Mouse (Mus musculus) heart, postnatal 0 days (tissue): ENCODE data around the gene Adarb2. TPM values are rescaled to one million over a fixed set of nuclear protein-coding genes. Genes with fewer than 3 reads are reported as not detected.

Experiments used
- ATAC-seq: fragments of 200-750 bp; cut with Nextera tagmentation; 2 replicates; pipeline ENCODE4 v1.8.0; 2017; ENCODE audit warnings: low read depth, moderate number of reproducible peaks, moderate library complexity; ENCODE audit not compliant: insufficient read depth
- DNase-seq: peaks from one replicate; pipeline ENCODE4 v3.0.0-alpha.2; 2016; ENCODE audit warnings: low spot score
- H3K27ac ChIP-seq: fragments of 300-500 bp; sonication (generic); 2 replicates; pipeline ENCODE4 v1.5.1; 2014; ENCODE audit warnings: low read depth, mild to moderate bottlenecking
- H3K27me3 ChIP-seq: fragments of 300-500 bp; sonication (generic); 2 replicates; pipeline ENCODE4 v1.6.1; 2014; ENCODE audit warnings: low read length, mixed read lengths; ENCODE audit not compliant: control insufficient read depth, insufficient read depth
- H3K36me3 ChIP-seq: fragments of 300-500 bp; sonication (generic); replicated peaks from 2 replicates; pipeline ENCODE4 v1.6.1; 2014; ENCODE audit warnings: low read length, mixed read lengths; ENCODE audit not compliant: control insufficient read depth, insufficient read depth
- H3K4me1 ChIP-seq: fragments of 300-500 bp; sonication (generic); 2 replicates; pipeline ENCODE4 v1.6.1; 2014; ENCODE audit warnings: antibody characterized with exemption; ENCODE audit not compliant: control insufficient read depth, insufficient read depth
- H3K4me2 ChIP-seq: fragments of 300-500 bp; sonication (generic); 2 replicates; pipeline ENCODE4 v1.6.1; 2014; ENCODE audit warnings: low read depth, mild to moderate bottlenecking, low read length, moderate library complexity
- H3K4me3 ChIP-seq: fragments of 300-500 bp; sonication (generic); 2 replicates; pipeline ENCODE4 v1.5.1; 2014; ENCODE audit warnings: low read depth, low read length
- H3K9ac ChIP-seq: fragments of 300-500 bp; sonication (generic); replicated peaks from 2 replicates; pipeline ENCODE4 v1.6.1; 2014; ENCODE audit warnings: low read depth, low read length, mixed read lengths
- H3K9me3 ChIP-seq: fragments of 300-500 bp; sonication (generic); replicated peaks from 2 replicates; pipeline ENCODE4 v1.6.1; 2016; ENCODE audit warnings: low read length; ENCODE audit not compliant: control insufficient read depth
- CTCF ChIP-seq: IDR thresholded peaks from 2 replicates; pipeline ENCODE4 v1.5.1; 2016; ENCODE audit warnings: antibody characterized with exemption, control low read depth, low read depth
- EP300 ChIP-seq: IDR thresholded peaks from 2 replicates; pipeline ENCODE4 v1.6.1; 2016; ENCODE audit warnings: antibody characterized with exemption, low read depth
- WGBS: fragments of 180-500 bp; shearing (Covaris S2); extraction: QIAGEN DNeasy Blood & Tissue Kit; methylation state at CpG from one replicate; pipeline ENCODE4 v1.1.7; 2014; 5-methylcytosine and 5-hydroxymethylcytosine counted together
- polyA plus RNA-seq: library from polyadenylated mRNA; unstranded; fragments of >200 nt; fragmentation: Nextera tagmentation; extraction: Ambion mirVana; gene quantifications from 2 replicates; pipeline ENCODE4 v1.2.1, GENCODE M21; 2015
- total RNA-seq: library from RNA; depleted of rRNA; stranded (reverse); fragments of >200 nt; gene quantifications from 2 replicates; pipeline ENCODE4 v1.2.3, GENCODE M21; 2014; ENCODE audit warnings: low replicate concordance

The Adarb2 gene
- total and polyA plus RNA-seq, 2 experiments from 2014 or later: not detected

GRCm38 (mm10) chr13:8805931-8806330 lies 603.3 kb downstream of the Adarb2 start:
- H3K4me3 ChIP-seq: no peak overlapping the region
- no peaks in the 10 kb centered on the region for H3K27me3 ChIP-seq
- DNase-seq (no peak), ATAC-seq (no peak)
- H3K27ac ChIP-seq: no peak overlapping the region
- no peaks in the 10 kb centered on the region for H3K9me3 ChIP-seq
- no peaks in the 10 kb centered on the region for H3K4me1 ChIP-seq
- H3K9ac ChIP-seq: no peak overlapping the region
- no peak overlapping the region for H3K4me2 ChIP-seq
- 92% methylated on average over 2 of the region's 2 CpGs for WGBS
- peaks cover 17% of the 10 kb centered on the region for H3K36me3 ChIP-seq
- no peak for TF ChIP-seq EP300
- TF ChIP-seq CTCF: no peak
